Mouse (Mus musculus) thymus, adult 2 months (tissue): ENCODE data around the gene Atox1.

ENCODE experiments used
- CTCF ChIP-seq: fragments of 200-500 bp; IDR thresholded peaks from 2 replicates; pipeline ENCODE4 v1.5.1; 2012; ENCODE audit warnings: mild to moderate bottlenecking, control low read depth, low read length, moderate library complexity, borderline replicate concordance; ENCODE audit not compliant: control insufficient read depth, poor library complexity, insufficient read depth; ENCODE audit errors: extremely low read depth
- POLR2A ChIP-seq: fragments of 200-500 bp; IDR thresholded peaks from 2 replicates; pipeline ENCODE4 v1.6.1; 2012; ENCODE audit warnings: mild to moderate bottlenecking, low read length, control low read depth, moderate library complexity; ENCODE audit not compliant: control insufficient read depth, poor library complexity, insufficient read depth; ENCODE audit errors: extremely low read depth

DNA sequence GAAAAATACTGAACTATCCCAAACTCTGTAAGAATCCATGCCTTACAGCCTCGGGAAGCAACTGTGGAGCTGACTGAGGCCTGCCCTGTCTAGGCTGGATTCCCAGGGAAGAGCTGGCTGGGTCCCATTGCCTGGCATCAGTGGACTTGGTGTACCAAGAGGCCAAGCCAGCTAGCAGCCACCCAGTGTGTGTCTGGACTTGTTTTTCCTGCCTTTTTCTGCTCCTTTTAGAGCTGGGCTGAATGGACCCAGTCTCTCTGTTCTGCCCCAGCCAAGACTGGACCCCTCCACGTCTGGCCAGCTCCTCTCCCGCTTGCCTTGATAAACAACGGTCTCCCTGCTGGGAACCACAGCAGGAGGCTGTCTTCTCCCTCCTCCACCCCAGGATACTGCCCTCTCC, 23.0 kb downstream of the Atox1 start:
- no peak for TF ChIP-seq POLR2A
- no peak for TF ChIP-seq CTCF
